ENCODE assay signal across 17 mouse cellular contexts in the genomic region with DNA sequence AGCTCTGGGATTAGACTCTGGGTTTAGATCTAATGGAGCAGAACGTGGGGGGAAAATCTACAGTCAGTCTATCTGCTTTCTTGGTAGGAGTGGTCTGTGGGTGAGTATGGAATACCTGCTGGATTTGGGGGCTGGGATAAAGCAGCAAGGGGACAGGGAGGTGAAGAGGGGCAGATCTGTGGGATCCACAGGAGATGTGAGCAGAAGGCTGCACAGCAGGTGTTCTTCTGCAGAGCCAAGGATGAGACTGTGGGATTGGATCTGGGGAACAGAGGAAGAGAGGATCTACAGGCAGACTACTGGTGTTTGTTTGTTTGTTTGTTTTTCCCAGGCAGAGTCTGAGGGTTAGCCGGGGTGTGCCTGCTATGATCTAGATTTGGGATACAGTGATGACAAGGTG.
"Had no signal": no experiment of that assay in that cellular context is flagged by ENCODE, and none has a peak within 500 bp of the region (broad histone marks: within the 10 kb centered on the region; RNA-seq: fewer than 3 reads in every experiment).

No protein-coding gene starts in this region.

- H3K4me3 ChIP-seq: limb, embryonic 10.5 days; liver, embryonic 15.5 days; megakaryocyte, embryonic 14.5 days had no signal

- H3K4me1 ChIP-seq: limb, embryonic 10.5 days; liver, embryonic 15.5 days; megakaryocyte, embryonic 14.5 days had no signal

- H3K4me2 ChIP-seq: liver, embryonic 11.5 days; liver, embryonic 15.5 days; midbrain, embryonic 11.5 days had no signal

- H3K9me3 ChIP-seq: limb, embryonic 10.5 days; liver, embryonic 15.5 days; megakaryocyte, embryonic 14.5 days had no signal

- DNase-seq: kidney, postnatal 36 days; layer of hippocampus, adult 9-11 months; layer of hippocampus, postnatal 36 days; lung, adult 2 months; right cerebral cortex, postnatal 4 days; spleen, adult 18-20 months; thymus, adult 18-20 months; thymus, postnatal 14 days had no signal

- H3K9ac ChIP-seq: liver, embryonic 15.5 days had no signal

- ATAC-seq: lung, postnatal 0 days; midbrain, embryonic 16.5 days had no signal

- H3K36me3 ChIP-seq: limb, embryonic 10.5 days; liver, embryonic 15.5 days had no signal

- H3K27ac ChIP-seq: kidney, postnatal 0 days; limb, embryonic 10.5 days; liver, embryonic 15.5 days; macrophage had no signal

- H3K27me3 ChIP-seq: liver, embryonic 15.5 days; megakaryocyte, embryonic 14.5 days had no signal
